In the genomic region with DNA sequence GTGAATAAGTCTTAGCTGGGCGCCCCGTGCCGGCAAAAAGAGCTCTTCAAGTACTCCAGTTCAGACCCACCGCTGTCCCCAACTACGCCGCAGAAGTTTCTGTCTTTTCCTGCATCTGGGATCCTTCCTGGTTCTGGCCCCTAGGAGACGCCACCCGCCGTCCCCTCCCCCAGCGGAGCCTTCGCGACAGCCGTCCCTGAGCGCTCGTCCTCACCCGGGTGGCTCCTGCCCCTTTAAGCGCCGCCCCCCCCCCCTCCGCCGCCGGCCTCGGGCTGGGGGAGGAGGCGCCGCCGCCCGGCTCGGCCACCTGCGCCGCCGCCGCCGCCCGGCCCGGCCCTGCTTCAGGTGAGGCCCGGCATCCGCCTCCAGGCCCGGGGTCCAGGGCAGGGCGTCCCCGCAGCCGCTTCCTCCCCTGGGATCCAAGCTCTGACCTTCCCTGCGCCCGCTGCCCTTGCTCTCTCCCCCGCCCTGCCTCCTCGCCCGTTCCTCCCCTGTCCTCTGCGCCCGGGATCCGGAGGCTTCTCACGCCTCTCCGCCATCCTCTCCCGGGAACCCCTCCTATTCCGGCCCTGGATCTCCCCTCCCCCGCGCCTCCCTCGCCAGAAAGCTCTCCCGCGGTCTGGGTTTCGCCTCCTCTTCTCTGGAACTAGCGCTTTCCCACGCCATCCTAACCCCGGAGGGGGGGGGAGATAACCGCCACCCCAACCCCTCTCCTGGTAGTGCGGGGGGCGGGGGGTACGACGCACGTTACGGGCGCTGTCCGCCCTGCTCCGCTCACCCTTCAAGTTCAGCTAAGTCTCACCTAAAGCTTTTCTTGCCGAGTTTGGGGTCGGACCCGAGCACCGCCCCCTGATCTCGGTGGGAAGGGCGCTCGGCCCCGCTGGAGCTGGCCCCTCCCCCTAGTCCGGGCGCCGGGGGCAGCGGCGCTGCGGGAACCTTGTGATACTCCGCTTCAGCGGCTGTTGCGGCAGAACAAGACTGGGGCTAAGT, we compare ENCODE assay signal across 8 mouse cellular contexts. TPM values are rescaled to one million over a fixed set of nuclear protein-coding genes. Genes with fewer than 3 reads are reported as not detected.
A peak's percentile ranks its signal among the peaks of the same experiment; 100 is the strongest.
DNase-seq lines count a peak whose midpoint lies in the region; ATAC-seq lines count a peak whose summit lies in the region.

No protein-coding gene starts in this region.

- peak overlapping the region; percentile 95 for H3K9ac ChIP-seq in hindbrain, embryonic 13.5 days

- ATAC-seq in hindbrain, embryonic 13.5 days (ENCODE audit: low FRiP score): peak; percentile 40

- peak overlapping the region; percentile 82 for H3K4me3 ChIP-seq in hindbrain, embryonic 13.5 days
- H3K4me3 ChIP-seq in megakaryocyte, embryonic 14.5 days (replicated peaks): peak overlapping the region; percentile 96

- WGBS in hindbrain, embryonic 13.5 days: under 1% methylated on average over 78 of the region's 88 CpGs

- H3K4me1 ChIP-seq in hindbrain, embryonic 13.5 days (replicated peaks): peaks cover 44% of the 10 kb centered on the region
- H3K4me1 ChIP-seq in megakaryocyte, embryonic 14.5 days: peaks cover 75% of the 10 kb centered on the region

- no peaks in the 10 kb centered on the region for H3K9me3 ChIP-seq in hindbrain, embryonic 13.5 days
- H3K9me3 ChIP-seq in megakaryocyte, embryonic 14.5 days: no peaks in the 10 kb centered on the region

- peak; percentile 66 for DNase-seq in WW6 (ENCODE audit: low read depth, low spot score)
- DNase-seq in cerebellum, postnatal 14 days: peak; percentile 79 to 82
- DNase-seq in frontal cortex, postnatal 14 days (ENCODE audit: low spot score in 2 of 2): peak; percentile 61 to 65
- DNase-seq in left cerebral cortex, adult 8-10 months (ENCODE audit: low spot score in 2 of 2): peak; percentile 54 to 65
- peak; percentile 84 for DNase-seq in right cerebral cortex, postnatal 14 days
- DNase-seq in urinary bladder, postnatal 25 days (ENCODE audit: low spot score): peak; percentile 70

- peak overlapping the region; percentile 92 for H3K27ac ChIP-seq in hindbrain, embryonic 13.5 days

- peak overlapping the region; percentile 87 for H3K4me2 ChIP-seq in hindbrain, embryonic 13.5 days

- no peaks in the 10 kb centered on the region for H3K27me3 ChIP-seq in hindbrain, embryonic 13.5 days
- H3K27me3 ChIP-seq in megakaryocyte, embryonic 14.5 days (replicated peaks): no peaks in the 10 kb centered on the region

- H3K36me3 ChIP-seq in hindbrain, embryonic 13.5 days: peaks cover 31% of the 10 kb centered on the region
- peaks cover 30% of the 10 kb centered on the region for H3K36me3 ChIP-seq in megakaryocyte, embryonic 14.5 days (replicated peaks; ENCODE audit: low read length)

RNA-seq across cellular contexts. Expression of gene Baz2a, which starts 1.4 kb away (rescaled TPM):
- polyA plus RNA-seq in hindbrain, embryonic 13.5 days (2015; fragmentation: Nextera tagmentation; extraction: Ambion mirVana): 12.6 and 13.4 TPM in 2 replicates
- 10 to 100 TPM; 36.4 to 39.1 (median 38.4) TPM for total RNA-seq in left cerebral cortex, adult 8-10 months (2022)
- polyA plus RNA-seq in megakaryocyte, embryonic 14.5 days (2012; ENCODE audit: insufficient read depth, low replicate concordance): 6.9 and 16.7 TPM in 2 replicates

RNA-seq across cellular contexts. Expression of gene Atp5b, which starts 9.7 kb away (rescaled TPM):
- polyA plus RNA-seq in hindbrain, embryonic 13.5 days (2015; fragmentation: Nextera tagmentation; extraction: Ambion mirVana): 2,105 and 2,130 TPM in 2 replicates
- total RNA-seq in left cerebral cortex, adult 8-10 months (2022): 1,000 to 10,000 TPM; 1,625 to 1,859 (median 1,782) TPM
- polyA plus RNA-seq in megakaryocyte, embryonic 14.5 days (2012; ENCODE audit: insufficient read depth, low replicate concordance): 796 and 843 TPM in 2 replicates

RNA-seq across cellular contexts. Expression of gene Ptges3, which starts 34.0 kb away (rescaled TPM):
- polyA plus RNA-seq in hindbrain, embryonic 13.5 days (2015; fragmentation: Nextera tagmentation; extraction: Ambion mirVana): 440 and 454 TPM in 2 replicates
- 100 to 1,000 TPM; 118 to 126 (median 124) TPM for total RNA-seq in left cerebral cortex, adult 8-10 months (2022)
- 77.9 and 96.2 TPM in 2 replicates for polyA plus RNA-seq in megakaryocyte, embryonic 14.5 days (2012; ENCODE audit: insufficient read depth, low replicate concordance)

RNA-seq across cellular contexts. Expression of gene Naca, which starts 57.4 kb away (rescaled TPM):
- polyA plus RNA-seq in hindbrain, embryonic 13.5 days (2015; fragmentation: Nextera tagmentation; extraction: Ambion mirVana): 609 and 615 TPM in 2 replicates
- total RNA-seq in left cerebral cortex, adult 8-10 months (2022): 100 to 1,000 TPM; 335 to 362 (median 360) TPM
- 24.2 and 146 TPM in 2 replicates for polyA plus RNA-seq in megakaryocyte, embryonic 14.5 days (2012; ENCODE audit: insufficient read depth, low replicate concordance)

Comparison
In these comparisons a context has a peak if more than half of its experiments do, and no peak if none do; other contexts are left out.
1. Peak in every context shown above with its lines: DNase-seq, ATAC-seq, H3K4me3 ChIP-seq and H3K27ac ChIP-seq.